Mouse (Mus musculus): Measurements from ENCODE around the gene Arl8a.

DNA sequence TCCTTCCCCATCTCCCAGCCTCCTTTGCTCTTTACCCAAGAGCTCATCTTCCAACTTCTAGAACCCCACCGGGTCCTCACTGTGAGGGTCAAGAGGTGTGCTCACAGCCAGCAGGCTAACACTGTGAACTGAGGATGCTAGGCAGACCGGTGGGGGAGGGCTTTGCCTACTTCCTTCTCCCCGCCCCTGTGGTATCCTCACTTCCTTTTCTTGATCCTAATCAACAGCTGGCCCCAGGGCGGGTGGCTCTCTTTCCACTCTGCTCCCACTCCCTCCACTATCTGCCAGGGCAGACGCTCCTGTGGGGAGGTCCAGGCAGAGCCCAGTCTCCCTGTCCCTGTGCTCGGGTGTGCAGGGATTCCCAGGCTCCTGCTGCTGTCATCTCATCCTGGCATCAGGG, 15.6 kb upstream of the Arl8a start:
- TF ChIP-seq CTCF (IDR thresholded peaks at IDR 0.05; ENCODE audit: control insufficient read depth, insufficient read depth, insufficient read length) (no peak), CEBPB (IDR thresholded peaks at IDR 0.05; ENCODE audit: low read depth) (no peak), MAX (IDR thresholded peaks at IDR 0.05) (no peak), MYOD1 (IDR thresholded peaks at IDR 0.05; ENCODE audit: control insufficient read depth, insufficient read length, low read depth) (no peak), USF1 (IDR thresholded peaks at IDR 0.05; ENCODE audit: low read depth) (no peak), MYOG (IDR thresholded peaks at IDR 0.05; ENCODE audit: control insufficient read depth, extremely low read depth, insufficient read length) (no peak), FOSL1 (IDR thresholded peaks at IDR 0.05; ENCODE audit: insufficient read depth, low read length, poor library complexity, severe bottlenecking) (no peak)
